Mouse (Mus musculus): Measurements from ENCODE around the gene Nav2. TPM values are rescaled to one million over a fixed set of nuclear protein-coding genes. Genes with fewer than 3 reads are reported as not detected.

Nav2 gene
- polyA plus RNA-seq, 1 experiment, result 51.7 TPM

GRCm38 (mm10) chr7:49069396-49069961, 161.0 kb downstream of the Nav2 start:
- no peak for TF ChIP-seq EP300 (IDR thresholded peaks at IDR 0.05; ENCODE audit: insufficient read depth, low read depth, low read length)
- no peak for TF ChIP-seq POLR2A (IDR thresholded peaks at IDR 0.05; ENCODE audit: insufficient read depth, low read length)
- no peak for TF ChIP-seq CTCF (IDR thresholded peaks at IDR 0.05; ENCODE audit: low read depth, low read length)
- Histone ChIP-seq H3K4me1 (ENCODE audit: control insufficient read depth, insufficient read depth, low read length) (no peaks in the 10 kb centered on the region), H3K9me3 (replicated peaks; ENCODE audit: control insufficient read depth, insufficient read depth, low read length, poor library complexity, severe bottlenecking) (no peaks in the 10 kb centered on the region), H3K9ac (ENCODE audit: low read depth, poor library complexity, severe bottlenecking) (no peak overlapping the region), H3K27me3 (ENCODE audit: control insufficient read depth, insufficient read depth, low read length, poor library complexity, severe bottlenecking) (no peaks in the 10 kb centered on the region), H3K27ac (ENCODE audit: insufficient read depth, low read length) (no peak overlapping the region), H3K4me3 (ENCODE audit: low read depth, low read length) (no peak overlapping the region), H3K36me3 (ENCODE audit: control insufficient read depth, insufficient read depth, low read length, poor library complexity, severe bottlenecking) (no peaks in the 10 kb centered on the region)

GRCm38 (mm10) chr7:49070621-49071020, 162.1 kb downstream of the Nav2 start:
- Histone ChIP-seq H3K9ac (ENCODE audit: low read depth, poor library complexity, severe bottlenecking) (no peak overlapping the region), H3K27me3 (ENCODE audit: control insufficient read depth, insufficient read depth, low read length, poor library complexity, severe bottlenecking) (no peaks in the 10 kb centered on the region), H3K4me1 (ENCODE audit: control insufficient read depth, insufficient read depth, low read length) (no peaks in the 10 kb centered on the region), H3K4me3 (ENCODE audit: low read depth, low read length) (no peak overlapping the region), H3K36me3 (ENCODE audit: control insufficient read depth, insufficient read depth, low read length, poor library complexity, severe bottlenecking) (no peaks in the 10 kb centered on the region), H3K9me3 (replicated peaks; ENCODE audit: control insufficient read depth, insufficient read depth, low read length, poor library complexity, severe bottlenecking) (no peaks in the 10 kb centered on the region), H3K27ac (ENCODE audit: insufficient read depth, low read length) (no peak overlapping the region)
- TF ChIP-seq CTCF (IDR thresholded peaks at IDR 0.05; ENCODE audit: low read depth, low read length) (no peak), POLR2A (IDR thresholded peaks at IDR 0.05; ENCODE audit: insufficient read depth, low read length) (no peak), EP300 (IDR thresholded peaks at IDR 0.05; ENCODE audit: insufficient read depth, low read depth, low read length) (no peak)

GRCm38 (mm10) chr7:49071141-49071567, 162.6 kb downstream of the Nav2 start:
- Histone ChIP-seq H3K9me3 (replicated peaks; ENCODE audit: control insufficient read depth, insufficient read depth, low read length, poor library complexity, severe bottlenecking) (no peaks in the 10 kb centered on the region), H3K4me3 (ENCODE audit: low read depth, low read length) (no peak overlapping the region), H3K27ac (ENCODE audit: insufficient read depth, low read length) (no peak overlapping the region), H3K4me1 (ENCODE audit: control insufficient read depth, insufficient read depth, low read length) (no peaks in the 10 kb centered on the region), H3K36me3 (ENCODE audit: control insufficient read depth, insufficient read depth, low read length, poor library complexity, severe bottlenecking) (no peaks in the 10 kb centered on the region), H3K27me3 (ENCODE audit: control insufficient read depth, insufficient read depth, low read length, poor library complexity, severe bottlenecking) (no peaks in the 10 kb centered on the region), H3K9ac (ENCODE audit: low read depth, poor library complexity, severe bottlenecking) (no peak overlapping the region)
- peak; percentile 71; the same call in 1 of the 2 replicates for TF ChIP-seq EP300 (IDR thresholded peaks at IDR 0.05; ENCODE audit: insufficient read depth, low read depth, low read length)
- no peak for TF ChIP-seq CTCF (IDR thresholded peaks at IDR 0.05; ENCODE audit: low read depth, low read length)

- Histone ChIP-seq H3K4me1 (ENCODE audit: control insufficient read depth, insufficient read depth, low read length) (no peaks in the 10 kb centered on the region), H3K9ac (ENCODE audit: low read depth, poor library complexity, severe bottlenecking) (no peak overlapping the region), H3K36me3 (ENCODE audit: control insufficient read depth, insufficient read depth, low read length, poor library complexity, severe bottlenecking) (no peaks in the 10 kb centered on the region), H3K27ac (ENCODE audit: insufficient read depth, low read length) (no peak overlapping the region), H3K9me3 (replicated peaks; ENCODE audit: control insufficient read depth, insufficient read depth, low read length, poor library complexity, severe bottlenecking) (no peaks in the 10 kb centered on the region), H3K4me3 (ENCODE audit: low read depth, low read length) (no peak overlapping the region), H3K27me3 (ENCODE audit: control insufficient read depth, insufficient read depth, low read length, poor library complexity, severe bottlenecking) (no peaks in the 10 kb centered on the region)
- TF ChIP-seq EP300 (IDR thresholded peaks at IDR 0.05; ENCODE audit: insufficient read depth, low read depth, low read length), result no peak
- no peak for TF ChIP-seq CTCF (IDR thresholded peaks at IDR 0.05; ENCODE audit: low read depth, low read length)
- no peak for TF ChIP-seq POLR2A (IDR thresholded peaks at IDR 0.05; ENCODE audit: insufficient read depth, low read length)
These were observed 166.9 kb downstream of the Nav2 start for GRCm38 (mm10) chr7:49075333-49075934.

- Histone ChIP-seq H3K36me3 (ENCODE audit: control insufficient read depth, insufficient read depth, low read length, poor library complexity, severe bottlenecking) (no peaks in the 10 kb centered on the region), H3K4me1 (ENCODE audit: control insufficient read depth, insufficient read depth, low read length) (no peaks in the 10 kb centered on the region), H3K27ac (ENCODE audit: insufficient read depth, low read length) (no peak overlapping the region)
These were observed 167.8 kb downstream of the Nav2 start for GRCm38 (mm10) chr7:49076283-49076694.

DNA sequence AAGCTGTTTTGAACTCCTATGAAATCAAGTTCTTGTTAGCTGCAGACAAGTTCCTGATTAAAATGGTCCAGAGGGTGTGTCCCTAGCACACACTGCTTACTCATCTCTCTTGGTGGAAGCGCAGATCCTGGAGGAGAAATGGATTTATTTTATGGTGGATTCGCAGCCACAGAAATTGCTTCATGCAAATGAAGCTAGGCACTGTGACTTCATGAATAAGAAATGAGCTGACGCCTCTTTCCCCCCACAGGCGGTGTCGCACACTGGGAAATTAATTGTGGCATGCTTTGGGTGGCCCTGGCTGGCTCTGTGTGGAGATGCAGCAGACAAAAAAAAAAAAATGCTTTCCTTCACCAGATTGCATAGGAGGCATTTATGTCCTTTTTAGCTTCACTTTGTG, 170.4 kb downstream of the Nav2 start:
- Histone ChIP-seq H3K27me3 (ENCODE audit: control insufficient read depth, insufficient read depth, low read length, poor library complexity, severe bottlenecking) (no peaks in the 10 kb centered on the region), H3K4me3 (ENCODE audit: low read depth, low read length) (no peak overlapping the region), H3K9me3 (replicated peaks; ENCODE audit: control insufficient read depth, insufficient read depth, low read length, poor library complexity, severe bottlenecking) (no peaks in the 10 kb centered on the region), H3K4me1 (ENCODE audit: control insufficient read depth, insufficient read depth, low read length) (no peaks in the 10 kb centered on the region), H3K9ac (ENCODE audit: low read depth, poor library complexity, severe bottlenecking) (no peak overlapping the region), H3K27ac (ENCODE audit: insufficient read depth, low read length) (no peak overlapping the region), H3K36me3 (ENCODE audit: control insufficient read depth, insufficient read depth, low read length, poor library complexity, severe bottlenecking) (no peaks in the 10 kb centered on the region)
- TF ChIP-seq POLR2A (IDR thresholded peaks at IDR 0.05; ENCODE audit: insufficient read depth, low read length), result no peak
- TF ChIP-seq CTCF (IDR thresholded peaks at IDR 0.05; ENCODE audit: low read depth, low read length), result no peak
- no peak for TF ChIP-seq EP300 (IDR thresholded peaks at IDR 0.05; ENCODE audit: insufficient read depth, low read depth, low read length)

More at GRCm38 (mm10) chr7:49076283-49076694, 167.8 kb downstream of the Nav2 start:
- TF ChIP-seq EP300 (IDR thresholded peaks at IDR 0.05; ENCODE audit: insufficient read depth, low read depth, low read length) (no peak), CTCF (IDR thresholded peaks at IDR 0.05; ENCODE audit: low read depth, low read length) (no peak), POLR2A (IDR thresholded peaks at IDR 0.05; ENCODE audit: insufficient read depth, low read length) (no peak)
- H3K27me3 ChIP-seq (ENCODE audit: control insufficient read depth, insufficient read depth, low read length, poor library complexity, severe bottlenecking), result no peaks in the 10 kb centered on the region
- no peak overlapping the region for H3K4me3 ChIP-seq (ENCODE audit: low read depth, low read length)
- no peak overlapping the region for H3K9ac ChIP-seq (ENCODE audit: low read depth, poor library complexity, severe bottlenecking)
- H3K9me3 ChIP-seq (replicated peaks; ENCODE audit: control insufficient read depth, insufficient read depth, low read length, poor library complexity, severe bottlenecking), result no peaks in the 10 kb centered on the region

Measured in ES-Bruce4 (cell line).